Mouse (Mus musculus): ENCODE measurements around the gene Rnf150.

- TF ChIP-seq CTCF (IDR thresholded peaks at IDR 0.05; ENCODE audit: borderline replicate concordance, control insufficient read depth, extremely low read depth, insufficient read depth, low read length, poor library complexity): no peak
- no peak for TF ChIP-seq POLR2A (IDR thresholded peaks at IDR 0.05; ENCODE audit: control insufficient read depth, extremely low read depth, insufficient read depth, low read length, poor library complexity)
These were observed 110.2 kb downstream of the Rnf150 start for GRCm38 (mm10) chr8:82973331-82973730.
